Mouse (Mus musculus): ENCODE measurements around the gene Gm14226.
"Not testable (repeated sequence)": the region's sequence is repeated elsewhere in the genome, so short reads cannot be mapped to it uniquely, and the experiment has no call there.

Gm14226 gene

GRCm38 (mm10) chr2:155018251-155018755, at the start of gene Gm14226:
Gene Gm14226, plus strand, starts transcription at chr2:155018266.
- in situ Hi-C loops (cut with MboI; ENCODE audit: low sequenced_read_pairs): not testable (repeated sequence)

GRCm38 (mm10) chr2:154969740-154970397, 48.2 kb upstream of the Gm14226 start:
- in situ Hi-C loops (cut with MboI; ENCODE audit: low sequenced_read_pairs): not testable (repeated sequence)

DNA sequence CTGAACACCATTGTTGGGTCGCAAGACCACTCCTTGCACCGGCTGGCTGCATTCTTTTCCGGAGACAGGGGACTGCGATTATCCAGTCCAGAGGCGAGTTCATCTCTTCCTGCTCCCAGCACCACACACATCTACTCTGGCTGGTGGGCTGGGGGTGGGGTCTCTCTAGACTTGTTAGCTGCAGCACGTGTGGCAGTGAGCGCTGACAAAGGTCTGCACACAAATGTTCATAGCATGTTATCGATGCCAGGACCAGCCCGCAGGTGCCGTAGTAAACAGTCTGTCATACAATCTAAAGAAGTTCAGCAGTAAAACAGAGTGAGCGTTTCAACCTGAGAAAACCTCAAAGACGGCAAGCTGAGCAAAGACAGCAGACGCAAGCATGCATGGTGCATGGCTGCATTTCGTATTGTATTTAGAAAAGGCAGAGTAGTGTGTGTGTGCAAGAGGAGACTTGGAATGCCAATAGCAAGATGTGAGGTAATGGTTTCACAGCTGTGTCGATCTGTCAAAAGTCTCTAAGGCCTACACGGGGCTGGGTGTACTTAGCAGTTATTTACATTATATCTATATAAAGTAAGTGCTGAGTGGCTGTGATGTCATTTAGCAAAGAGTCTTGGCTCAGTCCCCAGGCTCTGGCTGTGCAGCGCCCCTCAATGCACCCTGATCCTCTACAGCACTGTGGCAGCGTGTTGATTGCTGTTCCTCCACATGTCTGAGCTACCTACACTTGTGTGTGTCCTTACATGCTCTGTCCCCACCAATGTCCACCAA, 46.0 kb upstream of the Gm14226 start:
- in situ Hi-C loops (cut with MboI; ENCODE audit: low sequenced_read_pairs): no loop called here

- in situ Hi-C loops (cut with MboI; ENCODE audit: low sequenced_read_pairs): no loop called here
These were observed 45.1 kb upstream of the Gm14226 start for GRCm38 (mm10) chr2:154972981-154973380.

DNA sequence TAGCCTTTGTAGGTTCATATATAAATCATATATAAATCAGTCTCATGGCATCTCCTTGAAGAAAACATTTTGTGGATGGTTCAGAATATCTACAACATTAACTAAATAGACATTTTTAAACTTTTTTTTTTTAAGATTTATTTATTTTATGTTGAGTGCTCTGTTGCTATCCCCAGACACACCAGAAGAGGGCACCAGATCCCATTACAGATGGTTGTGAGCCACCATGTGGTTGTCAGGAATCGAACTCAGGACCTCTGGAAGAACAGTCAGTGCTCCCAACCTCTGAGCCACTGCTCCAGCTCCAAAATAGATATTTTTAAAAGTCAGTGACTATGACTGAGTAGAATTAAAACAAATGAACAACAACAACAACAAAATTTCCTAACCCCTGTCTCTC, 31.5 kb upstream of the Gm14226 start:
- in situ Hi-C loops (cut with MboI; ENCODE audit: low sequenced_read_pairs): no loop called here

GRCm38 (mm10) chr2:154991411-154991810, 26.7 kb upstream of the Gm14226 start:
- in situ Hi-C loops (cut with MboI; ENCODE audit: low sequenced_read_pairs): no loop called here

DNA sequence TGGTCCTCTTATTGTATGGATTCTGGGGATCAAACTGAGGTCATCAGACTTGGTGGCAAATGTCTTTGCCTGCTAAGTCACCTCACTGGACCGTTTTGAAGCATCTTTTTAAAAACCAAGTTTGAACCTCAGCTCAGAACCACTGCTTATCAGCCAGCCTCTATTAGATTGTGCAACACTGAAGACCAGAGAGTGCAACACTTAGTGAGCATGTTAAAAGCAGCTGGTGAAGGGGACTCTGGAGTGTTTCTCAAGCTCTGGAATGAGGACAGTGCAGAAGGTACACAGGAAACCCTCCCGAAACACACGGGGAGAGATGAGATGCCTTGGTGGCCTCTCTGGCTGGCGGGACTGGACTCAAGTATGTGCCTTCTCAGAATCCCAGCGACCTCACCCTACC, 26.0 kb upstream of the Gm14226 start:
- in situ Hi-C loops (cut with MboI; ENCODE audit: low sequenced_read_pairs): no loop called here

- in situ Hi-C loops (cut with MboI; ENCODE audit: low sequenced_read_pairs): no loop called here
These were observed 12.6 kb upstream of the Gm14226 start for GRCm38 (mm10) chr2:155005491-155005890.

GRCm38 (mm10) chr2:155011086-155011656, 6.9 kb upstream of the Gm14226 start:
- in situ Hi-C loops (cut with MboI; ENCODE audit: low sequenced_read_pairs): no loop called here

DNA sequence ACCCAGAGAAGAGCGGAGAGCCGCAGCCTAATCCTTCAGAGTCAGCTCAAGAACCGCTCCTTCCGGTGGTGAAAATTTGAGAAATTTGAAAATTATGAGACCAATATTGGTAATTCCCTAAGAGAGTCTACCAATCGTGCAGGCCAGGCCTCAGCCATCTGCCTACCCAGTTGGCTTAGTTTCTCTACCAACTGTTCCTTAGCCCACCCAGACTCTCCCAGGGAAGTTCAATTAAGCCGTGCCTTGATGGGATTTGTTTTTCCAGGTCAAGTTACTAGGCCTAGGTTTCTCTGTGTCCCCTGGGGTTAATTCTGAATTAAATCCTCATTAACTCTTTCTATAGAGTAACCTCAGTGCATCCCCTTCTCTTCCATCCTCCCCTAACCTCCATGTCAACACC, 5.1 kb upstream of the Gm14226 start:
- in situ Hi-C loops (cut with MboI; ENCODE audit: low sequenced_read_pairs): no loop called here

DNA sequence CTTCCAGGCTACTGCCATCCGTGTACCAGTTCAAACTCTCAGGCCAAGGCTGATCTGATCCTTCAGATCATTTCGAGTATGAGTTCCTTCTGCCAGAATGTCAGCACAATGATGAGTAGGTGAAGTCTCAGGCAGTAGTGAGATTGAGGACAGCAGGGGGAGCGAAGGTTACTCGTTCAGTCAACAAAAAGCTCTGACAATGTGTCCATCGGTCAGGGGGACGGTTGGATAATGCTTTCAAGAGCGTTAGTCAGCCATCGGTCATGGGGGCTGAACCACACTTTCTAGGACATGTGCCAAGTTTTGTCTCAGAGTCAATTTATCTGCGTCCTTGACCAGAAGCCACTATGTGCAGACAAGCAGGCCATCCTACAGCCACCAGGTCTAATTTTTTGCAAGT, 1.3 kb upstream of the Gm14226 start:
- in situ Hi-C loops (cut with MboI; ENCODE audit: low sequenced_read_pairs): not testable (repeated sequence)

DNA sequence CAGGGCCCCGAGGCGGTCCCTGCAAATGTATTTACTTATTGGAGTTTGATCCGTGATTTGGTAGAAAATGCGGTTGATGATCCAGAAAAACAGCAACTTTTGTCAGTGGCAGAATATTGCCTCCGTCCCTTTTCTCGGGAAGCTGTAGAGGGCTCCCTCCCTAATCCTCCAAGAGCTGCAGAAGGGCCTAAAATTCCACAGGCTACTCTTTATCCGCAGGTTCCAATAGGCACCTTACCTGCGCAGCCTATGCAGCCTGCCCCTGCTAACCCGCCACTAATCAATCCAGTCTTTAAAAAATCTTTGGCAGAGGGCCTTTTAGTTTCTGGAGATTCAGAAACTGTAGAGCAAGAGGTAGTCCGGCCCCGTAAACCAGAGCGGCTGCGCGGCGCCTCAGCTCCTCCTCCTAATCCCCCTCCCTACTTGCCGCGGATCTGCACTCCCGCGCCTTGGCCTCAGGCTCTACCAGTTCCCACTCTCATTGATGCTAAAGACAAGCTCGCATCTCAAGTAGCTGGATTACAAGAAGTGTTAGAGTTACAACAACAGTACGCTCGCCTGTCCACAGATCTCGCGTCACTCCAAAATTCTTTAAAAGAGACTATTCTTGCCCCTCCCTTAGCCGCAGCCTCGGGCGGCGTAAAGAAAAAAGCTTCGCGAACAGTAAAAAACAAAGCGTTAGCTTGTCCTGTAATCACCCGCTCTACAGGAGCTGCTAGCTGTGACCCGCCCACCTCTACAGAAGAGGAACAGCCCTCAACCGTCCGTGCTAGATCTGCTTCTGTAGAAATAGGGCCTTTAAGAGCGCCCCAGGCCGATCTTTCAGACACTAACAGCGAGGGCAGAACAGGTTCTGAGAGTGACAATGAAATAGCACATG, 936 bp downstream of the Gm14226 start:
- in situ Hi-C loops (cut with MboI; ENCODE audit: low sequenced_read_pairs): no loop called here

DNA sequence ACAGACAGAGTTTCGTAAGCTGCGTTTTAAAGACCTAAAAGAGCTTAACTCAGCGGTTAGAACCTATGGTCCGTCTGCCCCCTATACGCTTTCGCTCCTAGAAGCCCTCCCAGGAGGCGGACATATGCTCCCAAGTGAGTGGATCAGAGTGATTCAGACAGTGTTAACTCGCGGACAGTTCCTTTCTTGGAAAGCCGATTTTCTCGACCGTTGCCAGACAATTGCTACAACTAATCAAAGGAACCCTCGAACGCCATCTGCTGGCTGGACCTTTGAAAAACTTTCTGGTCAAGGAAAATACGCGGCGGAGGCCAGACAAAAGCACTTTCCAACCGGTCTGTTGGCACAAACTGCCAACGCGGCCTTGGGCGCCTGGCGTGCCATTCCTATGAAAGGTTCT, 1.6 kb downstream of the Gm14226 start:
- in situ Hi-C loops (cut with MboI; ENCODE audit: low sequenced_read_pairs): no loop called here

- in situ Hi-C loops (cut with MboI; ENCODE audit: low sequenced_read_pairs): not testable (repeated sequence)
These were observed 2.3 kb downstream of the Gm14226 start for GRCm38 (mm10) chr2:155020247-155020826.

- in situ Hi-C loops (cut with MboI; ENCODE audit: low sequenced_read_pairs): no loop called here
These were observed 12.8 kb downstream of the Gm14226 start for GRCm38 (mm10) chr2:155030831-155031230.

DNA sequence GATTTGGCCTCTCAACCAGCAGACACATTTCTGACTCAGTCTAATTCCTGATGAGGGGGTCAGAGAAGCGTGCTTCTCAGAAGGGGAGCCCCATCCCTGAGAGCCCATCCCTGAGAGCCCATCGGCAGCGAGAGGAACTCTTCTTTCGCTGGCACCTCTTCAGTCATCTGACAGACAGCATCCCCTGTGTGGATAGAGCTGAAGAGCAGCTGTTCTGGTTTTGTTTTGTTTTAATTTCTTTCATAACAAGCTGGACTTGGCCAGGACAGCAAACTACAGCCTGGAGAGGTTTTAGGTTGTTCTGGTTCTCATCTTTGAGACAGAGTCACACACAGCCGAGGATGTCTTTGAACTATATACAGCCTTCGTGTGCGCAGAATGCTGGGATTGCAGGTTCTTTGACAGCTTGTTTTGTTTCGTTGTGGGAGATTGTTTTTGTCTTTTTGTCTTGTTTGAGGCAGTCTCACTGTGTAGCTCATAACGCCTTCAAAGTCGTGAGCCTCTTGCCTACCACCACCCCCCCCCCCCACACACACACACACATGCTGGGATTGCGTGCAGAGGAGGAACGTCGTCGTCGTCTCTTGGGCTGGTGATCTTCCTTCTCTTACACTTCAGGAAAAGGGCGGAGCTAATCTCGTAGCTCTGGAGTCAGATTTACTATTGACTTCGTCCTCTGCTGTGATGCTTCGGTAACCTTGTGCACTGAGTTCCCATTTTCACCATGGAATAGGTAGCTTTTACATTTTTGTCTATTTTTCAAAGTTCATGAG, 15.1 kb downstream of the Gm14226 start:
- in situ Hi-C loops (cut with MboI; ENCODE audit: low sequenced_read_pairs): no loop called here

DNA sequence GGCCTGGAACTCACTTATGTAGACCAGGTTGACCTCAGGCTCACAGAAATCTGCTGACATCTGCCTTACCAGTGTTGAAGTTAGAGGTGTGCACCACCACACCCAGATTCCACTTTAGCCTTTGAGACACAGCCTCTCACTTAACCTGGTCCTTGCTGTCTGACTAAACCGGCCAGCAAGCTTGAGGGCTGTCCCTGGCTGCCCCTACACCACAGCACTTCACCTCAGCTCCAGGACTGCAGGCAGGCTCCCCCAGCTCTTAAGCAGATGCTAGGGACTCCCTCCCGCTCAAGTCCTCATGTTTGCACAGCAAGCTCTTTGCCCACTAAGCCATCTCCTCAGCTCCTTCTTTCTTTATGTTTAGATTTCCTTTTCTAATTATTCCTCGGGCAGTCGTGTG, 21.9 kb downstream of the Gm14226 start:
- in situ Hi-C loops (cut with MboI; ENCODE audit: low sequenced_read_pairs): no loop called here

DNA sequence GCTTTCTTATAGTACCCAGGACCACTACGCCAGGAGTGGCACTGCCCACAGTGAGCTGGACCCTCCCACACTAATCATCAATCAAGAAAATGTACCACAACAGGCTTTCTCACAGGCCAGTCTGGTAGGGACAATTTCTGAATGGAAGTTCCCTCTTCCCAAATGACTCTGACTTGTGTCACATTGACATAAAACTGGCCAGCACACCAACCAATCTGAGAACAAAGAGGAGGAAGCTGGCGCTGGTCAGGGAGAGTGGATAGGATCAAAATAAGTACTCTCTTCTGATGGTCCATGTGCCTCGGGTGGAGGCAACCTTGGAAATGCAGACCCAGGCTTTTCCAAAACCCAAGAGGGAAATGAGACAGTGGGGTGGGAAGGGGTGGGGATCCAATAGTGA, 26.5 kb downstream of the Gm14226 start:
- in situ Hi-C loops (cut with MboI; ENCODE audit: low sequenced_read_pairs): no loop called here

- in situ Hi-C loops (cut with MboI; ENCODE audit: low sequenced_read_pairs): no loop called here
These were observed 27.0 kb downstream of the Gm14226 start for GRCm38 (mm10) chr2:155045075-155045474.

DNA sequence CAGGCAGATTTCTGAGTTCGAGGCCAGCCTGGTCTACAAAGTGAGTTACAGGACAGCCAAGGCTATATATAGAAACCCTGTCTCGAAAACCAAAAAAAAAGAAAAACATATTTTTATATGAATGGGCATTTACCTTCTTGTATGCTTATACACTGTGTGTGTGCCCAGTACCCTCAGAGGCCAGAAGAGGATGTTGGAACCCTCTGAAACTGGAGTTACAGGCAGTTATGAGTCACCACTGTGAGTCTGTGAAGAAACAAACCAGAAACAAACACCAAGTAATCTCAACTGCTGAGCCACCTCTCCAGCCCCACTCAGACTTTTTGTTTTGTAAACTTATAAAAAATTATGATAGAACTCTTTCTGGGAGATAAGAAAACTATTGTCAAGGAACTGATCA, 28.7 kb downstream of the Gm14226 start:
- in situ Hi-C loops (cut with MboI; ENCODE audit: low sequenced_read_pairs): no loop called here
